Mouse (Mus musculus): Measurements from ENCODE around the gene Anapc11.

Gene Anapc11

DNA sequence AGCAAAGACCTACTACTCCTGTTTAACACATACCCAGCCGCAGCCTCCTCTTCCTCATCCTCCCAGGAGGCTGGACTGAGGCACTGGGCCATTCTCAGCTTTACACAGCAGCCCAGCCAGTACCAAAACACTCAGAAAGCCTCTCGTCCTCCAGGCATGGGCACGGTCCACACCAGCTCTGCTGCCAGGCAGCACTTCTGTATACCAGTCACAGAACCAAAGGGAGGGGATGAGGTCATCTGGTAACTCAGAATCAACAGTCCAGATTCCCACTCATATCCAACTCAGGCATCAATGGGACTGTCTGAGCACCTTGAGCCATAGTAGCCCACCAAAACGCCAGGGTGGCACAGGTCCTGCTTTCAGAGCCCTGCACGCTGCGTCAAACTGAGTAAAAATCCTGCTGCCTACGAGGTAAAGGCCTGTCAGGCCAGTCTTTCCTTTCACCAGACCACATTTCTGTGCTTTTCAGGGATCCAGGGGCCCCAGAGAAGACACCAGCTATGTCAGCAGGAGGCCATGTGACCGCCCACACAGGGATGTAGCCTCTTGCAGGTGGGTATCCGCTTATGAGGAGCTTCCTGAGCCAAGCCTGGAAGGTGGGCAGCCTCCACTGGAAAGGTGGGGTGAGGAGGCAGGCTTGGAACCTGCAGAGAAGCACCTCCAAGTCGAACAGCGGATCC lies 28.7 kb downstream of the Anapc11 start:
- in situ Hi-C loops (cut with MboI; ENCODE audit: low sequenced_read_pairs) = no loop called here

DNA sequence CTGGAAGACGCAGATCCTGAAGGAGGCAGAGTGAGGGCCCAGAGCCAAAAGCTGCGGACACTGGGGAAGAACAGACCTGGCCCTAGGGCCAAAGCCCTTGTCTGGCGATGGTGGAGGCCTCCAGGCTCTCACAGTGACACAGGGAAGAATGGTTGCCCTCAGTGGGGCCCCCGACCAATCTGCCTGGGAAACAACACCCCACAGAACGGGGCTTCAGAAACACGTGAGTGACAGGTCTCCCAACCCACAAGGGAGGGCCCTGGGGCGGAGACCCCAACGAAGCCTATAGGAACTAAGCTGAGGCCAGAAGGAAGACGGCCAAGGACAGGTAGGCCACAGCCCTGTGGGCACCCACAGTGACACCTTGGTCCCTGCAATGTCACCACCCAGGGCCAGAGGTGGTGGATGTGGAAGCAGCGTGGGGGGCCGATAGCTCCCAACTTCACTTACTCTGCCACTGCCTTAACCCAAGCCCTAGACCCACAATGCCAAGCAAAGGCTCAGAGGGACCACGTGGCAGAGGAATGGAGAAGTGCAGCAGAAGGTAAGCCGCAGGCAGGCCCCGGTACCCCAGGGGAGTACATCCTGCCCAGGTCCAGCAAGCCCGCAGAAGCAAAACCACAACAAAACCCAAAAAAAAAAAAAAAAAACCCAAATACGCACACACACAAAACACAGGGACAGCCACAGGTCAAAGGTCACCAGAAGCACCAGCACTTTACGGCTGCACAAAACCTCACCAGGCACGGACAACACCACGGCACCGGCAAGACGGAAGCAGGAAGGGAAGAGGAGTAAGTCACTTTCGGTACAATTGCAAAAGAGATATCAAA lies 29.5 kb downstream of the Anapc11 start:
- in situ Hi-C loops (cut with MboI; ENCODE audit: low sequenced_read_pairs) = no loop called here

DNA sequence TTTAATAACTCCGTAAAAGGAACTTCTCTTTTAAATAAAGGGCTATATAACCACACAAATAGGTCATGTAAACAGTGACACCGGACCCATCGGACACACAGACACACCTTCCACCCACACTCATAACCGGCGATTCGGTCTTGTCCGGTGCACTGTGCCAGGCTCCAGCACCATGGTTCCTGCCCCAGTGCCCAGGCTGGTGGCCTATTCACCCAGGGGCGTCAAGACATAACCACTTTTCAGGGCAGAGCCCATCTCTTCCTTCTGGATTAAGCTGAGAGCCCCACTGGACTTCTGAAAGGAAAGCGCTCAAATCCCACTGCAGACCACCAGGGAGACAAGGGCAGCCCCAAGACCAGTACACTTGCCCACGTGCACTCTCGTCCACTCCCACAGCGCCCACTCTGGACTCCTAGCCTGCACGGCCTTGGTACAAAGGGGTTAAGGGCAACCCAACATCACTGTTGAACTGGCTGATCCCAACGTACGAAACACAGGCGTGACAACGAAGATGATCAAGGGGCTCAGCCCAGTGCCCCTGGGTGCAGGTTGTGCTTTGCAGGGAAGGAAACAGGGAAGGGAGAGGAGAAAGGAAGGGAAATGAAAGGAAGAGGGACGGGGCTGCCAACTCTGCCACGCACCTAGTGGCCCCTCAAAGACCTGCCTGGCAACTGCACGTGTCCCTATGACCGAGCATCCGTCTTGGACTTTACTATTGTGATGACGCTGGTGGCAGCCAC lies 30.6 kb downstream of the Anapc11 start:
- in situ Hi-C loops (cut with MboI; ENCODE audit: low sequenced_read_pairs) = no loop called here

DNA sequence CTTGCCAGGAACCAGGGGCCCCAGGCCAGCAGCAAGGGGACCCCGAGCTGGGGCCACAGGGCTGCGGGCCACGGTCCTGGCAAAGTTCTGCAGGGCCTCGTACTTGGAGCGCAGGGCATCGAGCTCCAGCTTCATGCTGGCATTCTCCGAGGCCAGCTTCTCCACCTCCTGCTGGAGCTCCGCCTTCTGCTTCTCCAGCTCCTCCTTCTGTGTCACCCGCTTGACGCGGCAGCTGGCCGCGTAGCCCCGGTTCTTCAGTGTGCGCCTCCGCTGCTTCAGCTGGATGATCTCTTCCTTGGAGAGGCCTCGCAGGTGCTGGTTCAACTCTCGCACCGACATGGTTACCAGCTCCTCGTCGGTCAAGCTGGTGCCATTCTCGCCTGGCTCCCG lies 31.1 kb downstream of the Anapc11 start:
- in situ Hi-C loops (cut with MboI; ENCODE audit: low sequenced_read_pairs) = no loop called here

DNA sequence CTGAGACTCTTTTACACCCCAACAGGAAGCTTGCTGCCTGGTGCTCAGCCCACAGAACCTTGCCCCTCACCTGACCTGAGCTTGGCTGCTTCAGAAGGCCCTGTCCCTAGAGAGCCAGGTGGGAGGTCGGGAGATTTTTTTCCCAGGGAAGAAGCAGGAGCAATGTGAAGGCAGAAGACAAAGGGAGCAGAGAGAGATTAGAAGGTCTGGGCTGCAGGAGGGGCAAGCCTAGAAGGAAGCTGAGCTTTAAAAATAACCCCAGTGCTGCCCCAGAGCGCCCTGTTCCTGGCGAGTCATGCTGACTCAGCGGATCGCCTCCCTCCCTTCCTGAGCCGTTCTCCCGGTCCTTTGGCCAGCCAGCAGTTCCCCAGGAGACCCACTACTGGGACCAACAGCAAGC lies 31.7 kb downstream of the Anapc11 start:
- in situ Hi-C loops (cut with MboI; ENCODE audit: low sequenced_read_pairs) = no loop called here

DNA sequence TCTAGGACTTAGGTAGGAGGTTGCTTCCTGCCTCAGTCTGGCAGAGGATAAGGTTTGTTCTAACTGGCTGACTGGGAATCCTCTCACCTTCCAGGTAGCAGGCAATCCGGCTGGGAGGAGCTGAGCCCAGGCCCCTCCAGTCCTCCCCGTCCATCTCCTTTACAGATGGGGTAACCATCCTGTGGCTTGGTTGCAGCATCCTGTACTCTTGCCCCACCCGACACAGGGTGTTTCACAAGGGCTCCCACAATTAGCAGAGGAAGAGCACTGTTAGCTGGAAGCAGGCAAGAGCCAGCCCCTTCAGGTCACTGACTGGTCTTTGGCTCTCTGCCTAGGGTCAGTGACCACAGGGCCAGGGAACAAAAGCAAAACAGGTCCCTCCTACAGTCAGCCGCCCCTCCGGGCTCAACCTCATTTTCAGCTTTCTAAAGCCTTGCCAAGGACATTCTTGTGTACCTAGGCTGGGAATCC lies 32.2 kb downstream of the Anapc11 start:
- in situ Hi-C loops (cut with MboI; ENCODE audit: low sequenced_read_pairs) = no loop called here

DNA sequence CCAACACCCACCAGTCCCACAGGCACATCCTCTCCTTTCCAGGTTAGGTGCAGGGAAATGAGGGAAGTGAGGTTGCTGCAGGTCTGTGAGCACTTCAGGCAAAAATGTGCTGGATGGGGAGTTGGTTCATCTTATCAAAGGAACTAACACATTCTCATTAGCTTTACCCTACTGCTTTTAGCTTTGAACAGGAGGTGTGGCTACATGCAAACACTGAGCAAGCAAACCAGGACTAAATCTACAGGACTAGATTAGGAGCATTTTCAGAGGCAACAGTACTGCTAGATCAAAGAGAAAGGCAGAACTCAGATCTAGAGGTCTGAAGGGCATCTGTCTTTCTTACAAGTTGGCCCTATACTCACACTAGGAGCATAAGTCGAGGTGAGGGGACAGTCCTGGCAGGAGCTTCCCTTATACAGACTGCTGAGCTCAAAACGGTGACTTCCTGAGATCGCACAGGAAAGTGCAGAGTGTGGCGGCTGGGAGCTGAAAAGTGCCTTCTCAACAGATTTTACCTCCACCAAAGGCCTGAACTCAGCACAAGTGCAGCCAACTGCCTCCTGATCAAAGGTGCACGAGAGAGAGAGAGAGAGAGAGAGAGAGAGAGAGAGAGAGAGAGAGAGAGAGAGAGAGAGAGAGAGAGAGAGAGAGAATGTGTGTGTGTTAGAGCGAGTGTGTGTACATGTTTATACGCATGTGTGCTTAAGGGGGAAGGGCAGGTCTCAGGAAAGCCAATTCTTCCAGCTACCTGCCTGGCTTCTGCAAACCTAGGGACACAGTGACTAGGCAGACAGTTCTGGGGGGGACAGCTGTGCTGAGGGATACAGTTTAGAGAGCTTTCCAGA lies 32.9 kb downstream of the Anapc11 start:
- in situ Hi-C loops (cut with MboI; ENCODE audit: low sequenced_read_pairs) = no loop called here

DNA sequence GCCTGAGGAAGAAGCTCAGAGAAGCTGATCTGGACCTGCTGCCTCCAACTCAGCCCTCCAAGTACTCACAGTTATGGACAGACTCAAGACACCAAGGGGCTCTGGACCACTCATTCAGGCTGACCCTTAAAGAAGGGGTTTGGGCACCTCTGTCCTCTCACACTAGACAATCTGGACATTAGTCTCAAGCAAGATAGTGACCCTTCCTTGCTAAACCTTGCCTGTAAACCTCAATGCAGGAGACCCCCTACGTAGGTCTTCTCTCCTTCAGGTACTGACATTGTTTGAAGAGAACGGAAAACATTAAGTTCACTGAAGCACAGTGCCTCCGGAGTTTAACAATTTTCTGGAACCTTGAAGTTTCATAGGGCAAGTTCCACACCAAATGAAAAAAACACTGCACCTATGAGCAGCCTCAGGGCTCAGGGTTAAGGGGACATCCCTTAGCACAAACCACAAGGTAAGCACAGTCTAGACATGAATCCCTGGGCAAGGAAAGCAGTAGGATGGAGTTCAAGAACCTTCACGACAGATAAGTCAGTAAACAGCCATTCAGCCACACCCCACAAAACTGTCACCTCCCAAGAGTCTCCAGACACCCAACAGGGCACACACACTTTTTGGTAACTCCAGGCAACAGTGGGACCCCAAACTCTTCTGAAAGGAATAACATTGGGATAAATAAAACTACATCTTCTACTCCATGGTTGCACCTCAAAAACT lies 33.7 kb downstream of the Anapc11 start:
- in situ Hi-C loops (cut with MboI; ENCODE audit: low sequenced_read_pairs) = no loop called here

DNA sequence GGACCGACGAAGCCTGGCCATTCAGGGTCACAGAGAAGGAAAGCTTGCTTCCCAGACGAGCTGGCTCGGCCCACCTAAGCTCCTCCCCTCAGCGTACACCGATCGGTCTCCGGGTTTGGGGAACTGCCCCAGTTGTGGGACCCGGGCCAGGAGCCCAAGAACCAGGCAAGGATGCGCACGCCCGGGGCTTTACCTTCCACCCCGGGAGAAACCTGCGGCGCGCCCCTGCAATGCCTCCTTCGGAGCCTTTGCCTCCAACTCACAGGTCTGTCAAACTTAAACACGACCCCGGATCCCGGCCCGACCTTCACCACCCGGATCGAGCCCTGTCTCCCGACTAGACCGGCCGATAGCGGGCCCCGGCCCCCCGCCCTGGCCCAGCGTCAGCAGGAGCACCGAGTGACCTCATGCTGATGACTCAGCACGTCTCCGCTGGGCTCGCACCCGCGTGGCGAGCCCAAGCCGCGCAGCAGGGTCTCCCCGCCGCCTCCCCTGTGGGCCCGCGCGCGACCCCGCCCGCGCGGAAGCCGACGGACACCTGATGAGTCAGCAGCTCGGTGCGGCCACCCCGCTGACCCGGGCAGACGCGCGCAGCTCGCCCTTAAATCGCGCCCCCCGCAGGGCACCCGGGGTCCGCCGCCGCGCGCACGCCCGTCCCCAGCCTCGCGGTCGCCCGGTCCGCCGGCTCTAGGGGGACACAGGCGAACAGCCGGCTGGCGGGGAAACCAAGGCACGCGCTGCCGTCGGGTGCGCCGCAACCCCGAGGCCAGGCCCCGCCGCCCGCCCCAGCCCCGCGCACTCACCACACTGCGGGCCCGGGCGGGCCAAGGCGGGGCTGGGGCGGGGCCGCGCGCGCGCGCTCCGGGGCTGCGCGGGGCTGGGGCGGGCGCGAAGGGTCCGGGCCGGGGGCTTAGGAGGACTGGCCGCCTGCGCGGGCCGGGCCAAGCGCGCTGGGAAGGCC lies 34.6 kb downstream of the Anapc11 start:
- in situ Hi-C loops (cut with MboI; ENCODE audit: low sequenced_read_pairs) = no loop called here

DNA sequence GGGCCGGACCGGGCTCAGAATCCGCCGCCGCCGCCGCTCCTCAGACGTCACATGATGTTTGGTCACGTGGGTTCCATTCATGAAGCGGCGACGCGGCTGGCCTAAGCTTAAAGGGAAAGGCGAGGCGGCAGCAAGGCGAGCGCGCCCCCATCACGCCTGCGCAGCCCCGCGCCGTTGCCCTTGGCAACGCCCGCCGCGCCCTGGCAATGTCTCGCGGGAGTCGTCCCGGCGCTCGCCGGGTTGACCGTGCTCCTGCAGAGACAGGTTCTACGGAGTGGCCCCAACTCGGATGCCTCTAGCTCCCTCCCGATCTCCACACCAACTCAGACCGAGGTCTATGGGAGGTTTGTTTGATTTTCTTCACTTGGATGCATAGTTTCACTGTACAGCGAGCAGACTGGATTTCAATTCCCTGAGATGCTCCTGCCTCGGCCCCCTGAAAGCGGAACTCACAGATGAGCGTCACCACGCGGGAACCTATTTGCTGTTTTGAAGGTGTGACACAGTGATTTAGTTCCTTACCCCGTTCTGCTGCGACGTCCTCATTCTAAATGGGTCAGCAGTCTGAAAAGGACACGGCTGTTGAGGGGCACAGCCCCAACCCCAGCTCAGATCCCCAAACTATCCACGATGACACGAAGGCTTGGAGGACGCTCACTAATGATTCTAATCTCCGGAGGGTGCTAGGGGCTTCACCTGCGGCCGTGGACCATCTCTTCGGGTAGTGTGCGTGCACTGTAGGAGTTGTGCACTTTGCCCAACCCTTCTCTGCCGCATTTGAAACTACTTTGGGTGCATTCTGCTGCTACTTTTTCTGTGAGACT lies 35.5 kb downstream of the Anapc11 start, which contains the start of gene Mafg:
Mafg (minus strand) TSS at position 81 of the 824 bp plus-strand sequence.
- in situ Hi-C loops (cut with MboI; ENCODE audit: low sequenced_read_pairs) = no loop called here

DNA sequence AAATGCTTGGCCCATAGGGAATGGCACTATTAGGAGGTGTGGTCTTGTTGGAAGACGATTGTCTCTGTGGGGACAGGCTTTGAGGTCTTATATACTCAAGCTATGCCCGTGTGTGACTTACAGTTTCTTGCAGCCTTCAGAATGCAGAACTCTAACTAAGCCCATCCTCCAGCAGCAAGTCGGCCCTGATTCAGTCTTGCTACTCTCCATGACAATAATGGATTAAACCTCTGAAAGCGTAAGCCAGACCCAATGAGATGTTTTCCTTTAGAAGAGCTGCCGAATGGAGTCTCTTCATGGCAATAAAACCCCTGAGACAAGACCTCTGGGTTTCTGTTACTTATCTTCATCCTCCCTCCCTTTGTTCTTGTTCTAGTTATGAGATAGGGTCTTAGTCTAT lies 36.6 kb downstream of the Anapc11 start:
- in situ Hi-C loops (cut with MboI; ENCODE audit: low sequenced_read_pairs) = no loop called here

DNA sequence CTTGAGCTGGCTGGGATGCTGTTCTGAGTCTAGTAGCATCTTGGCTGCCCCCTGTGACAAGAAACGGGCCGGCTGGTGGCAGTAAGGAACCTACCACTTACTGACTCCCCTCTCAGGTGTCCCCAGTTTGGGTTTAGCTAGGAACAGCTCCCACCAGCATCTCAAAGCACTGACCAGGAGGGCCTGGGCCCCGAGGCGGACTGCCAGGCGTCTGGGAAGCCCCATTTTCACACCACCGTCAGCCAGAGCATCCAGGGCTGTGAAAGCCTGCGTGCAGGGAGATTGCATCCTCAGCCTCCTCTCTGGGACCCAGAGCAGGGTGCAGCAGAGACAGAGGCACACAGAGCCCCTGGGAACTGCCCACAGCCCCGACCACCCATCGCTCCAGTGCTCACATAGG lies 43.0 kb downstream of the Anapc11 start:
- in situ Hi-C loops (cut with MboI; ENCODE audit: low sequenced_read_pairs) = no loop called here

DNA sequence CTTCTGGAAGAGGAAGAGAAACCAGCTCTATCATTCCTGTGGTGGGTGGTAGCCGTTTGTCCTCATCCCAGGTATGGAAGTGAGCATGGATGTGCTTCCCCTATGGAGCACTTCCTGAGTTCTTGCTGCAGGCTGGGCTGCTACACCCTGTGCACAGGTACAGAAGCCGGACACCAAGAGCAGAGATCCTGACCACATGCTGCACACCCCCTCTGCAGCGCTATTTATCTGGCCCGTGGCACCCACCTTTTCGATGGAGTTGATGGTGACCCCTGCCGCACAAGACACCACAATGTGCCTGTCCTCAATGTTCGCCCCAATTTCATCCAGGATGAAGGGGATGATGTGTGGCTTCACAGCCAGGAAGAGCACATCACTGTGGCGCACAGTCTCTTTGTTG lies 43.6 kb downstream of the Anapc11 start:
- in situ Hi-C loops (cut with MboI; ENCODE audit: low sequenced_read_pairs) = no loop called here

DNA sequence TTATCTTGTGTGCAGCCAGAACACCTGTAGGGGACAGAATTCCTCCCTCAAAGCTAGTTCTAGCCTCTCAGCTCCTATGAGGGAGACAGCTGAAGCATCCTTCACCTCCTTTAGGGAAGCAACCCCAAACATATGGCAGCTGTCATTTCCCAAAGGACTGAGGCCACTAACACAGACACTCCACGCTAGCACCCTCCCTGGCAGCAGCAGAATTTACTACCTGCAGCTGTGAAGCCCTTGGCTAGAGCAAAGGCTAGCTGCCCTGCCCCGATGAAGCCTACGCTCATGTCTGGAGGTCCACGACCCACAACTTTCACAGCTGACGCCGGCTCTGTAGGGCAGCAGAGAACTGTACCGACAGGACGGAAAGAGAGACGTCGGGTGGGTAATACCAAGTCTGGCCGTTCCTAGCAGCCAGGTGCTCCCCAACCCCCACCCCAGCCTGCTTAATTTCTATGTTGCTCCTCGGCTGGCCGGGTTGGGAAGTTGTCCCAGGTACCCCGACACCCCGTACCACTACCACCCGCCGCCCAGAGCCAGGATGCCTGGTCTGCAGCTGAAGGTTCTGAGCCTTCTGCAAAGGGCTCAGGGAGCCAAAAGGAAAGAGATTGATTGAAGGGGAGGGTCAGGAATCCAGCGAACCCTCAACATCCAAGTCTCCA lies 44.8 kb downstream of the Anapc11 start:
- in situ Hi-C loops (cut with MboI; ENCODE audit: low sequenced_read_pairs) = no loop called here

DNA sequence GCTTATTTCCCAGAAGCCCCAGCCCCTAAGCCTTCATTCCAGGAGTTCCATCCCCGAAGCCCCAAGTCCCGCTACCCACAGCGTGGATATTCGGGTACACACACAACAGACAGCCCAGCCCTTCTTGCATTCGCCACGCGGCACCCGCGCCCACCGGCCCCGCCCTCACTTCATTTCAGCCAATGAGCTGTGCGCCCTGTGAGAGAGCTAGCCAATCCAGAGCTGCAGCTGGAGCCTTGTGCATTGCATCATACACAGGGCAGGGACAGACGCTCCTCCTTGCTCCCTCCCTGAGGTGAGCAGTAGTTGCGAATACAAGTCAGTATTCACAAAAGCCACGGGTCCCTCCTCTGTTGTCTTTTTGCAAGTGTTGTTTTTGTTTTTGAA lies 45.4 kb downstream of the Anapc11 start, which contains the start of gene Pycr1:
Pycr1 (minus strand) TSS at position 169 of the 387 bp plus-strand sequence.
- in situ Hi-C loops (cut with MboI; ENCODE audit: low sequenced_read_pairs) = no loop called here

DNA sequence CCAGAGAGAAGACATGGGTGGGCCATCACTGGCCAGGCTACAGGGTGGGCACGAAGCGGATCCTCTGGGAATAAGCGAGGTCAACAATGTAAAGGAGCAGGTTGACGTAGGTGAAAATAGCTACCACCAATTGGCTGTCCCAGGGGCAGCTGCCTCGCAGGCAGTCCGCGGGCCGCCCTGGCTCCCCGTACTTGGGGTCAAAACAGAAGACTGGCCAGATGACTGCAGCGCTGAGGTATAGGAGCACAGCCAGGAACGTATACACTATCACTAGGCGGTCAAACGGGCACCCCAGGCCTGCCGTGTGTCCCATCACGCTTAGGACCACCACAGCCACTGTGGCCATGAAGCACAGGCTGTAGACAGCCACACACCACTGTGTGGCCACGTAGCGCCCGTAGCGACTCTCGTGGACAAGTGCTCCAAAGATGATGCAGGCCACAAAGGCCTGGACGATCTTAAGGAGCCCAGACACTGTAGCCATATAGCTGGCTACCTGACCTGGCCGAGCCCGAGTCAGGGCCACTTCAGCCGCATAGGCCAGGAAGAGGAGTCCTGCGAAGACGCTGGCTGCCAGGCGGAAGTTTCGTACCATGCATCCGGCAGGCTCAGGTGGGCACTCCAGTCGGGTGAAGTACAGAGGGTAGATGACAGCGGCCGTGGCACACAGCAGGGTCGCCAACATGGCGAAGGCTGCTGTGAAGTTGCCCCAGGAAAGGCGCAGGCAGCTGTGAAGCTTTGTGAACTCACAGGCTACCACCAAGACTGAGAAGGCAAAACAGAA lies 49.0 kb downstream of the Anapc11 start:
- in situ Hi-C loops (cut with MboI; ENCODE audit: low sequenced_read_pairs) = no loop called here
